Mouse (Mus musculus): ENCODE measurements around the gene Cdk10.

DNA sequence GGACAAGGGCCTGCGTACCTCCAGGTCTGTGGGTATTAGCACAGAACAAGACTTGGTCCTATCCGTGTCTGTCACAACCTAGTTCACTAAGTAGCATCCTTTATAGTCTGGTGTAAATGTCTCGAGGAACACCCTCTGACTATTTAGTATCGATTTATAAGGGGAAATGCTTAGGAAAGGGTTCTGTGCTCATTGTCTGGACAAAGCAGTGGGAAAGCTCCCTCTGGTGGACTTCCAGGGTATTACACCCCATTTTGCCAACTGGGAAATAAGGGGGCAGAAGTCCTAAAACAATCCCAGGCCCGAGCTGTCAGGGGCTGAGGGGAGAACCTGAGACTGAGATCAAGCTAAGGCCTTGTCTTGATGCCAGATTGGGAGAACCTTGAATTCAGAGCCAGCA, 22.4 kb upstream of the Cdk10 start:
- peak; percentile 92 for TF ChIP-seq CTCF (IDR thresholded peaks at IDR 0.05; ENCODE audit: low read depth, low read length)
- no peak for TF ChIP-seq GATA1 (IDR thresholded peaks at IDR 0.05; ENCODE audit: borderline replicate concordance, low read length)
- TF ChIP-seq TAL1 (conservative IDR thresholded peaks at IDR 0.05; ENCODE audit: low read depth, low read length): no peak
- TF ChIP-seq POLR2AphosphoS5 (IDR thresholded peaks at IDR 0.05; ENCODE audit: insufficient replicate concordance, low read depth, low read length): no peak
- no peak for TF ChIP-seq GATA2 (IDR thresholded peaks at IDR 0.05; ENCODE audit: borderline replicate concordance, low read depth, low read length)
